Mouse (Mus musculus): ENCODE results near the gene S100a4.
A peak's percentile ranks its signal among the peaks of the same experiment; 100 is the strongest.

The S100a4 gene

DNA sequence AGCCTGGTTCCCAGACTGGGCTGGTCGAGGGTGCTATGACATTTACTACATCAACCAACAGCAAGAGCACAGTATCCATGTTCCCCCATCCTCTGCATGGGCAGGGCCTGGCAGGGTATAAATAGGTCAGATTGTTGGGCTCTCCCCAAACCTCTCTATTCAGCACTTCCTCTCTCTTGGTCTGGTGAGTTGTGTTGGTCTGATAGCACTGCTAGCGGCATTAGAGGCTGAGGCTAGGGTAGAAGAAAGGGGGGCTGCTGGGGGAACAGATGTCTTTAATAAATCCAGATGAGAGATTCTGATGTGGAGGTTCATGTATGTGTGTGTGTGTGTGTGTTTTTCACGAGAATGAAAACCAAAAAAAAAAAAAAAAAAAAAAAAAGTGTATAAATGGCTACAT, at the start of gene S100a4:
TSS of gene S100a4 (plus strand) at position 149 of the 400 bp plus-strand sequence.
- no peak for DNase-seq (ENCODE audit: low read depth, low spot score)

DNA sequence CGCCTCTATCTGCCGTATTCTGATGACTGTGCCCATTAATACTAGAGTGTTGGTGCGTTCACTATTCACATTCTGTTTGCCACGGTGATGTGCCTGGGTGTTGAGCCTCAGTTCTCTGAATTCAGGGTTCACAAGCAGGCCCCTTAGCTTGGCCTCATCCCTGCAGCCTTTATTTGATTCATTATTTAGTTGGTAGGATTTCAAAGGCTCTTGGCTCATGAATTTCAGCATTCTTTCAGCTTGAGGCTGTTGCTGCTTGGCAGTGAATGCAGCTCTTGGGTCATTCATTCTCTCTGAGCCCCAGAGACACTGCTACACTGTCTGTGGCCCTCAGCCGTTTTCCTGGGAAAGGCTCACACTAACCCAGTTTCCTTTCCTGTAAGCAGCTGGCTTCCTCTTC, 47.6 kb upstream of the S100a4 start:
- DNase-seq (ENCODE audit: low read depth, low spot score) = peak; percentile 16

DNA sequence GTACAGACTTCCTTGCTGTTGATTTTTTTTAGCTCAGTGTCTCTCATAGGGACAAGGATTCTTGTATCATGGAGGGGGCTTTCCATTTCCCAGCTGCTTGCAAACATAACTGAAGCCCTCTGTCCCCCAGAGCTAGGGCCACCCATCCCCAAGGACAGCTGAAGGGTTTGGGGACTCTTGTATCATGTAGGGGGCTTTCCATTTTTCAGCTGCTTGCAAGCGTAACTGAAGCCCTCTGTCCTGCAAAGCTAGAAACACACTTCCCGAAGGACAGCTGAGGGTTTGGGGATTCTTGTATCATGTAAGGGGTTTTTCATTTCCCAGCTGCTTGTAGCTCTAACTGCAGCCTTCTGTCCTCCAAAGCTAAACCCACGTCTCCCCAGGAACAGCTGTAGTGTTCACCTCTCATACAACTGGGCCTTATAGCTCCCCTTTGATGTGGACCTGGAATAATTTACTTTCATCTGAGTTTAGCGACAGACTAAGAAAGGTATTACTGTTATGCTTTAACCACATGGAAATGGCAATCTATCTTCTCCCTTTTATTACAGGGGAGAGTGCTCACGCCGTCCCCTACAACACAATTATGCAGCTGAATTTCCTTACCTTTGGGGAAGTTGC, 43.5 kb upstream of the S100a4 start, which contains the start of gene S100a3:
TSS of gene S100a3 (plus strand) at position 571 of the 621 bp plus-strand sequence.
- DNase-seq (ENCODE audit: low read depth, low spot score) = no peak

DNA sequence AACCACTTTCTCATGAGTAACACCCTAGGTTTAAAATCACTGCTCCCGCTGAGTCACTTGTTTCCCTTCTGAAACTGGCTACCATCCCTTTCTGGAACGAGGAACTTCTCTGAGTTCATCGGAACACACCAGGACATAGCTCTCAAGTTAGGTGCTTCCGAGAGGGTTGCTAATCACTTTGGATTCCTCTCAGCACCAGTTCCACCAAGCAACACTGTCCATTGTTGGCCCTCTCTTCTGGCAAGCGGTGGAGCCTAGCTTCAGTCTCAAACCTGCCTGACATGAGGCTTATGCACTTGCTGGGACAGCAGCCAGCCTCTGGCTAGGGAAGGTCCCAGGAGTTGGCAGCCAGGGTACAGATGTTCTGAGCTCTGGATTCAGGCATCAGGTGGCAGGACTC, 28.9 kb upstream of the S100a4 start:
- DNase-seq (ENCODE audit: low read depth, low spot score) = no peak

DNA sequence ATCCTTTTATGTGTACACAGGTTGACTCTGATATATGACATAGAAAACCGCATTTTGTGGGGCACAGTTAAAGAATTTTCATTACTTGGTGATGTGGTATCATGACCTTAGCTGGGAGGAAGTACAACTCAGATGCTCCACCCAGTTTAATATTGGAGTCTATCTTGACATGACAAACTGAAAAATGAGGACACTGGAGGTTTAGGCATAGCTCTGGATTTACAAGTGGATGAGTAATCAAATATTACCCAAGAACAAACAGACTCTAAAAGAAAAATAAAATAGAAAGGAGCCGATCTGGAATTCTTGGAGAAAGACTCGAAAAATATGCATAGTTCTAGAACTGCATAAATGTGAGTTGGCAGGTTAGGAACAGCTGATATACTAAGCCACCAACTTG, 28.3 kb upstream of the S100a4 start:
- no peak for DNase-seq (ENCODE audit: low read depth, low spot score)

DNA sequence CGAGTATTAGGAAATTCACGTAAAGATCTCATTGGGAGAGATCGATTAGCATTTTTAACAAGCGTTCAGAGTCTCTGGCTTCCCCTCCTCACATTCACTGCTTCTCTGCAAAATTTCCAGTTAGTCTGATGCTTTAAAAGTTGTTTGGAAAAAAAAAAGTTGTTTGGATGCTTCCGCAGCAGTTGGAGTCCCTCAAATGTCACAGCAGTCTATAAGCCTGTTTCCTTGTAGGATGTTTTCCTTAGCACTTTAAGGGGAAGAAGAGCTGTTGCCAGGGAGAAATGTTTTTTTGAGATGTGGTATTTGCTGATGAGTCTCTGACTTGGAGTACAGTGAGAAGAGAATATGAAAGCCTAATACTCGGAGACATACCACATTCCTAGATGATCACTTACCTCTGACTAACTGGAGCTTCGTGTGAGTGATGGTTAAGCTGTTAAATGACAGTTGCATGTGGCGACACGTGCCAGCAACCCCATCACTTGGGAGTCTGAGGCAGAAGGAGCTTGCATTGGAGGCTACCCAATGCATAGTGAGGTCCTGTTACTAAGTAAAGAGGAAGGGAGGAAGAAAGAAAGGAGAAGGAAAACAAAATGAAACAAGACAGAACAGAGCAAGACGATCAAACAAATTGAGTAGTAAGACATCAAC, 27.1 kb upstream of the S100a4 start:
- DNase-seq (ENCODE audit: low read depth, low spot score) = no peak

DNA sequence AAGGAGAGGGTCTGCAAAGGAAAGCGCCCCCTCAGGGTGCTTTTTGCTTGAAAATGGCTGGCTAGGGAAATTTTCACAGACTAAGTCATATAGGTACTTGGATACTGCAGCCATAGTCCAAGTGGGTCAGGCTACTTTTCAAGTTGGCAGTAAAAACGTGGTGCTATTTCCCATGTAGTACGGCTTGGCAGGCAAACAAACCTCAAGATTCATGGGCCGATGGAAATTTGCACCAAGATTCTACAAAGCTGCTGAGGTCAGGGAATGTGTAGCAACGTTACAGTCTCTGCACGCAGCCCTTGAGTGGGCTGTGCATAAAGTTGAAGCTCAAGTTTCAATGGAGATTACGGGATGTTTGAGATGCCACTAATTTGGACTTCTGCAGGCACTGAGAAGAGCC, 24.1 kb upstream of the S100a4 start:
- DNase-seq (ENCODE audit: low read depth, low spot score) = no peak

DNA sequence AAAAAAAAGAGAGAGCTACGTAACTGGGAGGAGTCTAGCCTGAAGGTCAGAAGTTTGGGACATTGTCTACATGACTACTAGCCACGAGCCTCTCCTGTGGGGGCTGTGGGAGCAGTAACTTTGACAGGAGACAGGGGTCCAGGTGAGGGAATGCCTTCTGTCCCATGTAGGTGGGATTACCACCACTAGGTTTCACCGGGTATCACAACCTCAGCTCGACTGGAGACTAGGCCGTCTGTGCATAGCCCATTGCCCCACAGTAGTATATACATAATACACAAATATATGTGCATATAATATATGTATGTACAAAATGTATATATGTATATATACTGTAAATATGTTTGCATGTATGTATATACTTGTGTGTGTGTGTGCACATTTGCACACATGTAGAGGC, 22.4 kb upstream of the S100a4 start:
- no peak for DNase-seq (ENCODE audit: low read depth, low spot score)

DNA sequence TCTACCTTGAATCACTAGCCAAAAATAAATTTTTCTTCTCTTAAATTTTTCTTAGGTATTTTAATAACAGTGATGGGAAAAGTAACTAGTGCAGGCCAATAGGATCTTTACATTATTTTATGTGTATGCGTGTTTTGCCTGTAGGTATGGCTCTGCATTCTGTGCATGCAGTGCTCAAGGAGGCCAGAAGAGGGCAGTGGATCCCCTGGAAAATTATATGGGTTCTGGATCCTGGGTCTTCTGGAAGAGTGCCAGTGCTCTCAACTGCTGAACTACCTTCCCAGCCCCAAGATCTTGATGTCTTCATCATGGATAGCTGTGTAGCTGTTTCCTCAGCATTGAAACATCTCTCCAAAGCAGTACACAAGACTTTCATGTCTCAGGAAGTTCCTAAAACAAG, 21.4 kb upstream of the S100a4 start:
- DNase-seq (ENCODE audit: low read depth, low spot score) = no peak

DNA sequence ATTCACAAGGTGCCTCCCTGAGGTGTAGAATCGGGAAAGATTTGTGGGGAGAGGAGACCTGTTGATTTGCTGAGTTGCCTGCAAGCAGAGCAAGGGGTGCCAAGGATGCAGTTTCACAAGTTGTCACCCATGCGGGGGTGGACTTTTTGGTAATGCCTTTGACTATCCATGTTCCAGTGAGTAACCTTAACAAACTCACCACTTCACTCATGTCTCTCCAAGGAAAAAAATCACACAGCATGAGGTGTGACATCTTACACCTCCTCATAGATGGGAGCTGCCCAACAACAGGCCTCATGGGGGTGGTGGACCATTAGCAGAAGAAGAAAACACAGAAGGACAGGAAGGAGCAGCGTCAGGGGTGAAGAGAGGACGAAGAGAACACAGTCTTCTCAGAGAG, 21.0 kb upstream of the S100a4 start:
- DNase-seq (ENCODE audit: low read depth, low spot score) = no peak

DNA sequence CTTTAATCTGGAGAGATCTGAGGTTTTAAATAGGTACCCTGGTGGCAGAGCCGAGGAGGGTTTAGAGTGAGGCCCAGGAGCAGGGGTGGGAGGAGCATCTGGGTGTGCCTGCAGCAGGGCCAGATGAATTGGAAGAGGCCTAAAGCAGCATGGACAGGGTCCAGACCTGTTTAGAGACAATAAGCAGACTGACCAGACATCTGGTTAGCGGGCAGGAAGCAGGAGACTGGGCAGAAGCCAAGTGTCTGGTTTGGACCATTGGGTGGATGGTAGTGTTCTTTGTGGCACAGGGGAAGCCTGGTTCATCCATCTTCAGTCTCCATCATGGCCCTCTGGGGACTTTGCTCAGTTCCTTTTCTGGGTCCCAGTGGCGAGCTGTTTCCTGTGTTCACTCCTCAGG, 19.7 kb upstream of the S100a4 start:
- DNase-seq (ENCODE audit: low read depth, low spot score) = no peak

DNA sequence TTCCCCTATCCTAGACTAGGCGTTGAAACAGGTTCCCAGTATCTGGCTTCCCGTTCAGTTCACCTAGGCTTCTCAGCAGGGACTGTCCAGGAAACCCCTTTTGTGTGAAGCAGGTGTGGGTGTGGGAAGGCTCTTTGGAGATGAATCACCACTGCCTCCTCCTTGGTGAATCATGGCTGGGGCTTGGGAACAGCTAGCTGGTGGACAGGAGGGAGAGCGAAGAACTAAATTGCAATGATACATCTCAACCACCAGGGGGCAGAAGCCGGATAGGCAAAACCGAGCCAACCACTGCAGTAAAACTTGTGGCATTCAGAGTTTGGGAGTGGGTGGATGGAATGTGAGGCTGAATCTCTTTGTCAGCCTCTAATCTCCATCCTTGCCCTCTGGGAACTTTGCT, 18.0 kb upstream of the S100a4 start:
- peak; percentile 82 for DNase-seq (ENCODE audit: low read depth, low spot score)

DNA sequence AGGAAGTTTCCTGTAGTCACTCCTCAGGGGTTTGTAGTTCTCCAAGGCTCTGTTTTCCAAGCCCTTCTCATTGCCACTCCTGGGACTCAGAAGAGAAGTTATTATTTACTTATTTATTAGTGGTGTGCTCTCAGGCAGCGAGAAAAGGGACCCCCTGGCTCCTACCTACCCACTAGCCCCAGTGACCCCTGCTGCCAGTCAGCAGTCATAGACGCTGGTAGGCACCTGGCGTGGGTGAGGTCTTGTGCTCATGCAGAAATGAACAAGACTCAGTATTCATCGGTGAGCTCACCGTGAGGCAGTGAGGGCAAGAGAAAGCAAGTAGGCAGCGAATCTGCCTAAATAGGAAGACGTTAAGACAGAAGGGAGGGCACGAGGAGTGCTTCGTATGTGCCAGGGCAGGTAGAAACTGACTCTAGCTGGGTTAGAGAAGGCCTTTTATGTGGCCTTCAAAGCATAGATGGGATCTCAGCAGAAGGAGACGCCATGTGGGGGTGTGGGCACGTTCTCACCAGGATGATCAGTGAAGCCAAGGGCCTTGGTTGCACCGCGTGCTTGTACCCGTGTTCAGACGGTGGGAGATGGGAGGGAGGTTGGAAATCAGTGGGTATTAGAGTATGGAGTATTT, 17.4 kb upstream of the S100a4 start:
- DNase-seq (ENCODE audit: low read depth, low spot score) = no peak

DNA sequence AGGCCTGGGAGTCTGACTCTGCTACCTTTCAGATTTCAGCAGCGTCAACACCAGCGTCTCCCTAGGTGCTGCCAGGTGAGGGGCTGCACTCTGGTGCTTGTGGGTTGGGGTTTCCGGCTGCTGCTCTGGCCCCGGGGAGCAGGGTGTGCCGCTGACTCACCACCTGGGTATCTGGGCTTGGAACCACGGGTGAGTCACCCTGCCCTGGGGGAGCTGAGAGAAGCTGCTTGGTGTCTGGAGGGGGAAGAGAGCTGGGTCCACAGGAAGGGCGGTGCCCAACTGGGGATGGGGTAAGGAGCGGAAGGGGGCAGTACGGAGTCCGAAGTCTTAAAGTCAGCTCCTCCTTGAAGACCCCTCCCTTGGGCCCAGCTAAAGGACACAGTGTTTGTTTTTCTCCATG, 16.7 kb upstream of the S100a4 start:
- DNase-seq (ENCODE audit: low read depth, low spot score) = no peak

DNA sequence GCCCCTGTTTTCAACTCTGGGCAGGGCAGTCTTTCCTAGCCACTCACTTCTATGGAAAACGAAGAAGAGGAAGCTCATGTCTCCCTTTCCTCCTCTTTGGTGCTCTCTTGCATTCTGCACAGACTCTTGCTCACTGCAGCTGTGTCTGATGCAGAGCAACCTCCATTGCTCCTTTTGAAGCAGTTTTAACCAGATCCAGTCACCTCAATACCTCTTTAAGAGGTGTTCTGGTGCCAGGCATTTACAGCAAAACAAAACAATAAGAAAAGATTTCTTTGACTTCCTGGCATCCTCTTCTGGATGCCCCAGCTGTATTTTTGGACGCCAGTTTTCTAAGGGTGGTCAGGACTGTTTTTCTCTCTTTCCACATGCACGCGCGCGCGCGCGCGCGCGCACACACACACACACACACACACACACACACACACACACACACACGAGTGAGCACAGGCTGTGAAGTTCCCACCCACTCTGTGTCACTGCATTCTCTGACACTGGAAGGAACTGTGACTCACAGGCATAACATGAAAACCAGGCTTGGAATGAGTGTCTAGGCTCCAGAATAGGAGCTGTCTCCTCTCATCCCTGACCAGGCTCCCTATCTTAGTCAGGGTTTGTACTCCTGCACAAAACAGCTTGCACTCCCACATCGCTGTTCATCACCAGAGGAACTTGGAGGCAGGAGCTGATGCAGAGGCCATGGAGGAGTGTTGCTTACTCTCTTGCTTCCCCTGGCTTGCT, 16.0 kb upstream of the S100a4 start:
- DNase-seq (ENCODE audit: low read depth, low spot score) = no peak

DNA sequence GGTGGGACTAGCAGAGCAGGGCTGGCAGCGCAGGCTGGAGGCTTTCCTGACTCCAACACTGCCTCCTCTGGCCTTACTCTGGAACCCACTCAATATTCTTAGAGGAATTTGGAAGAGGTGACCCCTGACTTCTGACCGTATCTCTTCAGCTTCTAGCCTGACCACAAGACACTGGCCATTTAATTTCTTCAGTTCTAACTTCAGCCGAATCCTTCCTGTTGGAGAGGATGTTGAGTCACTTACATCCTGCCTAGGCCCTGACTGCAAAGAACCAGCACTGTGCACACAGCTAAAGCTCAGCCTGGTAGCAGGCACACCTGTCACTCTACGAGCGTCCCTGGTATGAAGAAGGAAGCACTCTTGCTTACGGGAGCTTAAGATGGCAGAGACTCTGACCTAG, 14.2 kb upstream of the S100a4 start:
- no peak for DNase-seq (ENCODE audit: low read depth, low spot score)

DNA sequence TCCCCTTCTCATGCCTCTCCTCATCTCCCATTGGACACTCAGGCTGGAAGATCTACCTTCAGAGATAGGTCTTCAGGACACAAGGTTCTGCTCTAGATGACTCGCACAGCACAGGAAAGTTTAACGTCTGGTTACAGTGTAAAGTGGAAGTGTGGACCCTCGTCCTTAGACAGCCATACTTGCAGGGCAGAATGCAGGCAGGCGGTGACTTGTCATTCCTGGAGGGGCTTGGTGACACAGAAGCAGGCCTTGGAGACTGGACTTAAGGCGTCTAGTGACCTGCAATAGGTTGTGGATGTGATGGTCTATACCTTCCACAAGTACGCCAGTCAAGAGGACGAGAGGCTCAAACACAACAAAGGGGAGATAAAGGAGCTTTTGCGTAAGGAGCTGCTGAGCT, 13.6 kb upstream of the S100a4 start, which contains the start of gene S100a2:
TSS of gene S100a2 (plus strand) at position 301 of the 400 bp plus-strand sequence.
- no peak for DNase-seq (ENCODE audit: low read depth, low spot score)

DNA sequence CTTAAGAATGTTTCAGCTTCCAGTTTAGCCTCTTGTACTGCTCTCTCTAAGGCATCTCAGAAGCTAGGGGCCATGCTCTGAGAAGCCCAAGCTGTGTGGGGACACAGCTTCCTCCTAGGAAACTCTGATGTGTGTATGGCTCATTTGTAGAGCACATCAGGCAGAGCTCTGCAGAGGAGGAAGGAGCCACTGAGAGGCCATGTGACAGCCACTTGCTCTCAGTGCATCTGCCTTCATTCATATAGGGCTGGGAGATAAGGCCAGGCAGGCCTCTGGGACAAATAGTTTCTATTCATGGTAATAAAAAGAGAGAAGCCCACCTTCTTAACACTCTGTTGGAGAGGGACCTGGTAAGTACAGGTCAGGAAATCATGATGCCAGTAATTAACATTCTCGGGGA, 9.1 kb upstream of the S100a4 start:
- no peak for DNase-seq (ENCODE audit: low read depth, low spot score)

DNA sequence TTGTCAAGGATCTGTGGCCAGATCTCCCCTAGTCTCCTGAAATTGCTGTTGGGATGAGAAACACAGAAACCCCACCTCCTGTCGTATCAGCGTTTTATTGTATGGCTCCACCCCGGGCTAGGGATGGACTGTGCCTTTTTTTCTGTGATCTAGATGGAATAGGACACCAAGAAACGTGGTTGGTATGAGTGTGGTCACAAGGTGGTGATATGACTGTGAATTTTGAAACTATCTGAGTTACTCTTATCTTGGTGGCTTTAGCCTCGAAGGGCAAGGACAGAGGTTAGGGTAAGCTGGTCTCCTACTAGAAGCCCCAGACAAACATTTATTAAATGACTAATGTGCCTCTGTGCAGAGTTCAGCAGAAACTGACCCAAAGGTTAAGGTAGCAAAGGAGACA, 8.0 kb upstream of the S100a4 start:
- no peak for DNase-seq (ENCODE audit: low read depth, low spot score)

DNA sequence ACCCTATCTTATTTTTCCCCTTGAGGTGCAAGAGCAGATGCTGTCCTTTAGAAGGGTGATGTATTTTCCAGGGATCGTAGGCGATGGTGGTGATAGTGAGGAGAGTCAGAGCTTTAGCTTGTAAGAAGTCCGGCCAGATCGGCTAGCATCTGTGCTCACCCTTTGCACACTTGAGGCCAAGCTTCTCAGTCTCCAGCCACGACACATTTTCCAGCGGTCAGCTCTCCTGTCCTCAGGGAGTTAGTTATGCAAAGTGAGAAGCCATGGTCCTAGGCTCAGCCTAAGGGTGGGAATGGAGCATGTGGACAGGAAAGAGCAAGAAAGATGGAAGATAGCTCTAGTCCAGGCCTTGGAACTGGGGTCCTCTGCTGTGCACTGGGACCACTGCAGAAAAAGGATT, 6.8 kb upstream of the S100a4 start:
- DNase-seq (ENCODE audit: low read depth, low spot score) = no peak

DNA sequence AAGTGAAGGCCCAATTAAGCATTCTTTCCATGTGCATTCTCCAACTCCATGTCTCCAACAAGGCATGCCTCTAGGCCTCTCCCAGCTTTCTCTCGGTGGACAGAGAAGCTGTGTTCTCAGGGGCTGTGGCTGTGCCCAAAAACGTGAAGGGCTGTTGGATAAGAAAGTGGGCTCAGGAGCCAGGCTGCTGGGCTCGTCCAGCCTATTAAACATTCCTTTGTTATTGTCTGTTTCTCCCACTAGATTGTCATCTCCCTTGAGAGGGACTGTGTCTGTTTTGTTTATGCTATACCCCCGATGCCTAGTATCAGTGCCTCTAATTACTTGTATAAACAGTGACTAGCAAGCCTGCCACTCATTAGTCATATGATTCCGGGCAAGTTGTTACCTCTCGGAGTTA, 5.8 kb upstream of the S100a4 start:
- DNase-seq (ENCODE audit: low read depth, low spot score) = no peak

DNA sequence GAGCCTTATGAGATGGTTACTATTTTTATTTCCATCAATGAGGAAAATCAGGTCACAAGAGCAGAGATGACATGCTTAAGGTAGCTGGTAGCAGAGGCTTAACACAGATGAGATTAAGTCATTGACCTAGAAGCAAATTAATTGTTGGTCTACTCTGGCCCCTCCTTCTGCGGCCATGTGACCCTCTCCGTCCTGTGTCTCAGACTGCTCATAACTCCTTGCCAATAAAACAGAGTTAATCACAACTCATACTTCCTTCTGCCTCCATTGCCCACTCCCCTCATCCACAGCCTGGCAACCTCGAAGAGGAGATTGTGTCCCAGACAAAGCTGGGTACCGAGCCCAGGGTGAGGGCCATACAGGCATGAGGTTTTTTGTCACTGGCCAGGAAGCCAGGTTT, 5.4 kb upstream of the S100a4 start:
- no peak for DNase-seq (ENCODE audit: low read depth, low spot score)

DNA sequence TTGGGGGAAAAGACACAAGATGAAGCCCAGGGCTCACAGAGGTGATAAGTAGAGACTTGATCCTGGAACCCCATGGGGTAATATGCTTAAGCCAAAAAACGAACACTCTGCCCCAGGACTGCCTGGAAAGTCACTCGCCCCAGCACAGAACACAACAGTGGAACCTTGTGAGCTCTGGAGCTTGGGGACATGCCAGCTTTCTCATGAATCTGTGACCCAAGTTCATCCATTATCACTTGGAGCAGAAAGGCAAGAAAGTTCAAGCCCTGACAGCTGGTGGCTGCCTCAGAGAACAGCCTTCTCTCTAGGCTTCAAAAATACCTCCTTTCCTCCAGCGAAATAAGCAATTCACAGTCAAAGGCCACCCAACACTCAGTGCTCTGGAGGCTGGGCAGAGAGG, 4.2 kb upstream of the S100a4 start:
- DNase-seq (ENCODE audit: low read depth, low spot score) = no peak
